Mouse (Mus musculus) liver, postnatal 0 days (tissue): ENCODE results near the gene Slc27a5.

Source experiments
- CTCF ChIP-seq: sonication (generic); IDR thresholded peaks from 2 replicates; pipeline ENCODE4 v1.5.1; 2016; ENCODE audit warnings: antibody characterized with exemption, low read depth
- EP300 ChIP-seq: IDR thresholded peaks from 2 replicates; pipeline ENCODE4 v1.6.1; 2016; ENCODE audit warnings: antibody characterized with exemption, low read depth, mild to moderate bottlenecking

- TF ChIP-seq CTCF (no peak), EP300 (no peak)
These were observed 45.7 kb upstream of the Slc27a5 start for GRCm38 (mm10) chr7:13043445-13044253.
